Mouse (Mus musculus) embryonic facial prominence, embryonic 12.5 days (tissue): ENCODE results near the gene Mex3d. TPM values are rescaled to one million over a fixed set of nuclear protein-coding genes. Genes with fewer than 3 reads are reported as not detected.
A peak's percentile ranks its signal among the peaks of the same experiment; 100 is the strongest.

Experiments
- ATAC-seq: fragments of 200-750 bp; cut with Nextera tagmentation; 2 replicates; pipeline ENCODE4 v1.8.0; 2017; ENCODE audit not compliant: insufficient number of reproducible peaks, insufficient read depth, low FRiP score, low TSS enrichment
- H3K27ac ChIP-seq: fragments of 300-500 bp; sonication (generic); 2 replicates; pipeline ENCODE4 v1.5.1; 2016; ENCODE audit warnings: mild to moderate bottlenecking
- H3K27me3 ChIP-seq: fragments of 300-500 bp; sonication (generic); 2 replicates; pipeline ENCODE4 v1.6.1; 2016; ENCODE audit warnings: mild to moderate bottlenecking, moderate library complexity
- H3K36me3 ChIP-seq: fragments of 300-500 bp; sonication (generic); 2 replicates; pipeline ENCODE4 v1.6.1; 2016; ENCODE audit warnings: mild to moderate bottlenecking
- H3K4me1 ChIP-seq: fragments of 300-500 bp; sonication (generic); 2 replicates; pipeline ENCODE4 v1.6.1; 2016
- H3K4me2 ChIP-seq: fragments of 300-500 bp; sonication (generic); replicated peaks from 2 replicates; pipeline ENCODE4 v1.6.1; 2016; ENCODE audit warnings: mild to moderate bottlenecking, moderate library complexity
- H3K4me3 ChIP-seq: fragments of 300-500 bp; sonication (generic); 2 replicates; pipeline ENCODE4 v1.5.1; 2016; ENCODE audit warnings: mild to moderate bottlenecking
- H3K9ac ChIP-seq: fragments of 300-500 bp; sonication (generic); 2 replicates; pipeline ENCODE4 v1.6.1; 2016; ENCODE audit warnings: mild to moderate bottlenecking, moderate library complexity
- H3K9me3 ChIP-seq: fragments of 300-500 bp; sonication (generic); 2 replicates; pipeline ENCODE4 v1.6.1; 2016; ENCODE audit warnings: mild to moderate bottlenecking, moderate library complexity
- WGBS: fragments of 180-500 bp; shearing (Covaris S2); methylation state at CpG from one replicate; pipeline ENCODE4 v1.1.7; 2016; 5-methylcytosine and 5-hydroxymethylcytosine counted together
- polyA plus RNA-seq: library from polyadenylated mRNA; unstranded; fragments of >200 nt; fragmentation: Nextera tagmentation; extraction: Ambion mirVana; gene quantifications from 2 replicates; pipeline ENCODE4 v1.2.1, GENCODE M21; 2016

The Mex3d gene
- 13.1 and 14.9 TPM in 2 replicates for polyA plus RNA-seq

- Histone ChIP-seq H3K4me1 (peaks cover 38% of the 10 kb centered on the region), H3K4me3 (peak within 1 kb of the TSS; percentile 98), H3K4me2 (peak within 1 kb of the TSS; percentile 81), H3K27ac (peak within 1 kb of the TSS; percentile 89), H3K36me3 (peaks cover 53% of the 10 kb centered on the region), H3K9ac (peak within 1 kb of the TSS; percentile 90), H3K9me3 (no peaks in the 10 kb centered on the region), H3K27me3 (no peaks in the 10 kb centered on the region)
- WGBS = 2% methylated on average over 26 of the region's 61 CpGs
- 0 out of 2 replicates have a peak, but pooled peaks have one; percentile 6 for ATAC-seq
These were observed at the start of gene Mex3d for GRCm38 (mm10) chr10:80387522-80387959. Mex3d (minus strand) TSS chr10:80387659.

- H3K27ac ChIP-seq = no peak overlapping the region
- WGBS = 11% methylated on average over 9 of the region's 9 CpGs
- no peak overlapping the region for H3K9ac ChIP-seq
- no peaks in the 10 kb centered on the region for H3K36me3 ChIP-seq
- H3K27me3 ChIP-seq = peaks cover 5% of the 10 kb centered on the region; the same call in 1 of the 2 replicates
- no peak overlapping the region for H3K4me2 ChIP-seq
- no peak overlapping the region for H3K4me3 ChIP-seq
- H3K4me1 ChIP-seq = peaks cover 5% of the 10 kb centered on the region
- no peak for ATAC-seq
- no peaks in the 10 kb centered on the region for H3K9me3 ChIP-seq
These were observed 48.8 kb upstream of the Mex3d start for GRCm38 (mm10) chr10:80436276-80436675.

- WGBS = 39% methylated on average over 7 of the region's 7 CpGs
- peaks cover 8% of the 10 kb centered on the region for H3K4me1 ChIP-seq
- H3K36me3 ChIP-seq = peaks cover 4% of the 10 kb centered on the region; the same call in 1 of the 2 replicates
- H3K27me3 ChIP-seq = peaks cover 5% of the 10 kb centered on the region; the same call in 1 of the 2 replicates
- no peak overlapping the region for H3K4me3 ChIP-seq
- H3K4me2 ChIP-seq = no peak overlapping the region
- peak overlapping the region; percentile 27; the same call in 1 of the 2 replicates for H3K9ac ChIP-seq
- ATAC-seq = no peak
- H3K9me3 ChIP-seq = no peaks in the 10 kb centered on the region
- no peak overlapping the region for H3K27ac ChIP-seq
These were observed 48.3 kb upstream of the Mex3d start for GRCm38 (mm10) chr10:80435764-80436163.

- ATAC-seq = no peak
- H3K4me3 ChIP-seq = no peak overlapping the region
These were observed 47.4 kb upstream of the Mex3d start for GRCm38 (mm10) chr10:80434823-80435222.

GRCm38 (mm10) chr10:80434233-80434592 lies 46.8 kb upstream of the Mex3d start:
- Histone ChIP-seq H3K27me3 (peaks cover 5% of the 10 kb centered on the region; the same call in 1 of the 2 replicates), H3K9ac (no peak overlapping the region), H3K27ac (no peak overlapping the region), H3K36me3 (peaks cover 20% of the 10 kb centered on the region), H3K4me3 (peak overlapping the region; percentile 94), H3K4me1 (peaks cover 8% of the 10 kb centered on the region), H3K4me2 (peak overlapping the region; percentile 94; the same call in 1 of the 2 replicates), H3K9me3 (no peaks in the 10 kb centered on the region)
- no peak for ATAC-seq
- 11% methylated on average over 8 of the region's 8 CpGs for WGBS

More at GRCm38 (mm10) chr10:80434823-80435222, 47.4 kb upstream of the Mex3d start:
- no peak overlapping the region for H3K27ac ChIP-seq
- H3K4me2 ChIP-seq = no peak overlapping the region
- WGBS = 75% methylated on average over 3 of the region's 3 CpGs
- peaks cover 5% of the 10 kb centered on the region; the same call in 1 of the 2 replicates for H3K27me3 ChIP-seq
- peaks cover 8% of the 10 kb centered on the region for H3K4me1 ChIP-seq
- H3K36me3 ChIP-seq = peaks cover 14% of the 10 kb centered on the region
- no peaks in the 10 kb centered on the region for H3K9me3 ChIP-seq
- H3K9ac ChIP-seq = no peak overlapping the region

GRCm38 (mm10) chr10:80433513-80434232 lies 46.2 kb upstream of the Mex3d start, which contains the start of gene Tcf3:
Tcf3 (minus strand) TSS chr10:80433647.
- Histone ChIP-seq H3K4me2 (peak within 1 kb of the TSS; percentile 94), H3K9me3 (no peaks in the 10 kb centered on the region), H3K36me3 (peaks cover 25% of the 10 kb centered on the region), H3K27ac (peak within 1 kb of the TSS; percentile 94), H3K4me1 (peaks cover 8% of the 10 kb centered on the region), H3K27me3 (peaks cover 5% of the 10 kb centered on the region; the same call in 1 of the 2 replicates), H3K9ac (peak within 1 kb of the TSS; percentile 100), H3K4me3 (peak within 1 kb of the TSS; percentile 94)
- ATAC-seq = peak; percentile 91
- under 1% methylated on average over 59 of the region's 61 CpGs for WGBS

GRCm38 (mm10) chr10:80432936-80433512 lies 45.6 kb upstream of the Mex3d start:
- Histone ChIP-seq H3K27me3 (peaks cover 4% of the 10 kb centered on the region; the same call in 1 of the 2 replicates), H3K36me3 (peaks cover 32% of the 10 kb centered on the region), H3K4me2 (peak overlapping the region; percentile 94), H3K27ac (peak overlapping the region; percentile 94), H3K4me1 (peaks cover 8% of the 10 kb centered on the region), H3K4me3 (peak overlapping the region; percentile 94), H3K9ac (peak overlapping the region; percentile 100), H3K9me3 (no peaks in the 10 kb centered on the region)
- under 1% methylated on average over 40 of the region's 60 CpGs for WGBS
- 0 out of 2 replicates have a peak, but pooled peaks have one; percentile 15 for ATAC-seq

GRCm38 (mm10) chr10:80432387-80432785 lies 44.9 kb upstream of the Mex3d start:
- Histone ChIP-seq H3K27me3 (no peaks in the 10 kb centered on the region), H3K4me3 (peak overlapping the region; percentile 94), H3K4me1 (peaks cover 8% of the 10 kb centered on the region), H3K36me3 (peaks cover 38% of the 10 kb centered on the region), H3K9ac (peak overlapping the region; percentile 100), H3K27ac (peak overlapping the region; percentile 94), H3K9me3 (no peaks in the 10 kb centered on the region), H3K4me2 (peak overlapping the region; percentile 94)
- 3% methylated on average over 4 of the region's 4 CpGs for WGBS
- ATAC-seq = no peak

GRCm38 (mm10) chr10:80431570-80432386 lies 44.3 kb upstream of the Mex3d start:
- no peak for ATAC-seq
- Histone ChIP-seq H3K27me3 (no peaks in the 10 kb centered on the region), H3K36me3 (peaks cover 44% of the 10 kb centered on the region), H3K9me3 (no peaks in the 10 kb centered on the region), H3K27ac (peak overlapping the region; percentile 94), H3K9ac (peak overlapping the region; percentile 100), H3K4me3 (peak overlapping the region; percentile 94), H3K4me2 (peak overlapping the region; percentile 94), H3K4me1 (peaks cover 8% of the 10 kb centered on the region)
- WGBS = 18% methylated on average over 16 of the region's 16 CpGs

- H3K9me3 ChIP-seq = 0 out of 2 replicates have a peak, but pooled peaks cover 3% of the 10 kb centered on the region
- no peak overlapping the region for H3K27ac ChIP-seq
- no peak overlapping the region for H3K4me3 ChIP-seq
- no peaks in the 10 kb centered on the region for H3K27me3 ChIP-seq
- ATAC-seq = no peak
- WGBS = 71% methylated on average over 8 of the region's 8 CpGs
- H3K4me1 ChIP-seq = peaks cover 8% of the 10 kb centered on the region
- 0 out of 2 replicates have a peak overlapping the region, but pooled peaks have one; percentile 100 for H3K9ac ChIP-seq
- H3K4me2 ChIP-seq = 0 out of 2 replicates have a peak overlapping the region, but pooled peaks have one; percentile 94
- H3K36me3 ChIP-seq = peaks cover 57% of the 10 kb centered on the region
These were observed 43.0 kb upstream of the Mex3d start for GRCm38 (mm10) chr10:80430375-80430980.
